Comparison of ENCODE assay signal across 12 mouse cellular contexts in genomic region chr13:36610426-36610825, GRCm38 (mm10).
"Had no signal": no experiment of that assay in that cellular context is flagged by ENCODE, and none has a peak within 500 bp of the region (broad histone marks: within the 10 kb centered on the region; RNA-seq: fewer than 3 reads in every experiment).

No protein-coding gene starts in this region.

- H3K27ac ChIP-seq: limb, embryonic 15.5 days; liver, embryonic 12.5 days; midbrain, embryonic 10.5 days; neural tube, embryonic 12.5 days; stomach, postnatal 0 days had no signal

- H3K36me3 ChIP-seq: limb, embryonic 15.5 days; liver, embryonic 12.5 days; midbrain, embryonic 10.5 days; neural tube, embryonic 12.5 days had no signal

- DNase-seq: layer of hippocampus, postnatal 36 days; lung, embryonic 14.5 days; lung, postnatal 10 days; lung, postnatal 4 days; midbrain, embryonic 14.5 days; thymus, postnatal 4 days had no signal

- H3K9me3 ChIP-seq: limb, embryonic 15.5 days; liver, embryonic 12.5 days; midbrain, embryonic 10.5 days; neural tube, embryonic 12.5 days had no signal

- H3K9ac ChIP-seq: limb, embryonic 15.5 days; liver, embryonic 12.5 days; lung, embryonic 14.5 days; neural tube, embryonic 12.5 days had no signal

- H3K4me2 ChIP-seq: limb, embryonic 15.5 days; liver, embryonic 12.5 days; lung, embryonic 14.5 days; neural tube, embryonic 12.5 days had no signal

- ATAC-seq: liver, embryonic 12.5 days had no signal

- H3K4me1 ChIP-seq: limb, embryonic 15.5 days; liver, embryonic 12.5 days; neural tube, embryonic 12.5 days had no signal

- H3K27me3 ChIP-seq: limb, embryonic 15.5 days; liver, embryonic 12.5 days; neural tube, embryonic 12.5 days had no signal

- H3K4me3 ChIP-seq: limb, embryonic 15.5 days; liver, embryonic 12.5 days; midbrain, embryonic 10.5 days; myocyte; neural tube, embryonic 12.5 days had no signal
